Mouse (Mus musculus) urinary bladder, postnatal 4 days (tissue): ENCODE data around the gene Ackr3.
A peak's percentile ranks its signal among the peaks of the same experiment; 100 is the strongest.

Experiments
- DNase-seq, 2 experiments: peaks; one replicate each; pipeline ENCODE4 v3.0.0; 2021 to 2022; ENCODE audit warnings: low spot score in 2 of 2

Gene Ackr3

DNA sequence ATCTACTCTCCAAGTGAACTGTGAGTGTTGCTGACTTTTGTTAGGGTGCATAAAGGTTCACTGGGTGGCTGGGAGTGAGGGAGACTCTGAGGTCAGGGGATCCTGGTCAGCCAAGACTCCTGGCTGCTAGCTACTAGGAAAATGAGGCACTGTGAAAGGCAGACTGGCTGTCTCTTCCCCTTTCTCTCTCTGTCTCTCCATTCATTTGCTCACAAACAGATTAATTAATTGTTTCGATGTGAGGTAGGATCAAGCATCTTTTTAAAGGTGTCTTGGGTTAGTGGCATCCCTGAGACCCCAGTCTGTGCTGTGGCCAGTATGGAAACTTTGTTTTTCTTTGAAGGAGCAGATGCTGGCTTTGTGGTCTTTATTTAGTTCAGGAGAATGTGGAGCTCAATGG is 1.0 kb downstream of the Ackr3 start:
- no peak for DNase-seq

DNA sequence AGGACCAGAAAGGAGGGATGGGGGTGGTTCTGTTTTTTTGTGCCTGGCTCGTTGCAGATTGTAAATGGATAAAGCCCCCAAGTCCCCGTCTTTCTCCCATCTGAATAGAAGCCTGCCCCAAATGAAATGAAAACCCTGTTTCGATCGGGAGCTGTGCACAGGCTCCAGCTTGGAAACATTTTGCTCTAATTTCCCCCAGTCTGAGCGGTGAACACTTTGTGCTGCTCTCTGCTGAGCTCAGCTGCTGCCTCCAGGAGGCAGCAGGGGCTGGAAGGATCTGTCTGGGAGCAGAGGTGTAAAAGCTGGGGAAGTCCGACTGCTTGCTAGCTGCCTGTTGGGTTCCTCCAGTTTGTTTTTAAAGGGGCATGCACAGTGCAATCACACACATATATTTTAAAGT is 1.4 kb downstream of the Ackr3 start:
- DNase-seq: peak; percentile 53 to 64

DNA sequence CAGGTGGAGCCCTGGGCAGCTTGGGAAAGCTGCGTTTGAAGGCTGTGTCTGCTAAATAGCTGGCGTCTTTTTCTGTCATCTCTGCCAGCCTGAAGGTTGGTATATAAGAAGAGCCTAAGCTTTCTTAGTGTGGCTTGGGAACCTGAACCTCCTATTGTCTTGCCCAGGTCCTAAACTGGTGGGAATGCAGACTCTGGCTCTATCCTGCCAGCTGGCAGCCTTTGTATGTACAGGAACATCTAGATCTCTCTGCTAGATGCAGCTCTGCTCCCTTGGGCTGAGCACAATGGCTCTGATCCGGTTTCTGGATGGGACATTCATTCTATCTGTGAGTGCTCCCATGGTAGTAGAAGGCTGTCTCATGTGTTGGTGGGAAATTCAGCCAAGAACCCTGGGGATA is 2.9 kb downstream of the Ackr3 start:
- DNase-seq: no peak

DNA sequence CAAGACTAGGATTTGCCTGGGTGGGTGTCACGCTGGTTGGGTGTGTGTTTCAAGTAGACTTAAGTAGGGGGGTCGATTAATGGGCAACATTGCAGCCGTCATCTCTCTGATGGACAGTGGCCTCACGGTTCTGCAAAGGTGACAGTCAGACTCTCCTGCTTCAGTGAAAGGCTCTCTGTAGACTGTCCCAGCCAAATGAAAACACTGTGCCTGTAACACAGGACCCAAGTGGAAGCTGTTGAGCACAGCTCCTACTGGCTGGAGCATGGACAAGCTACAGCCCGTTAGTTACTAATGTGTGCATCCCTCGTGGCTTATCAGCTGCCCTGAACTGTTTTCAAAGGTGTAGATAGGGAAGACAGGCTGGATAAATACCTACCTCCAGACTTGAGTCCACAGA is 3.5 kb downstream of the Ackr3 start:
- DNase-seq: no peak

DNA sequence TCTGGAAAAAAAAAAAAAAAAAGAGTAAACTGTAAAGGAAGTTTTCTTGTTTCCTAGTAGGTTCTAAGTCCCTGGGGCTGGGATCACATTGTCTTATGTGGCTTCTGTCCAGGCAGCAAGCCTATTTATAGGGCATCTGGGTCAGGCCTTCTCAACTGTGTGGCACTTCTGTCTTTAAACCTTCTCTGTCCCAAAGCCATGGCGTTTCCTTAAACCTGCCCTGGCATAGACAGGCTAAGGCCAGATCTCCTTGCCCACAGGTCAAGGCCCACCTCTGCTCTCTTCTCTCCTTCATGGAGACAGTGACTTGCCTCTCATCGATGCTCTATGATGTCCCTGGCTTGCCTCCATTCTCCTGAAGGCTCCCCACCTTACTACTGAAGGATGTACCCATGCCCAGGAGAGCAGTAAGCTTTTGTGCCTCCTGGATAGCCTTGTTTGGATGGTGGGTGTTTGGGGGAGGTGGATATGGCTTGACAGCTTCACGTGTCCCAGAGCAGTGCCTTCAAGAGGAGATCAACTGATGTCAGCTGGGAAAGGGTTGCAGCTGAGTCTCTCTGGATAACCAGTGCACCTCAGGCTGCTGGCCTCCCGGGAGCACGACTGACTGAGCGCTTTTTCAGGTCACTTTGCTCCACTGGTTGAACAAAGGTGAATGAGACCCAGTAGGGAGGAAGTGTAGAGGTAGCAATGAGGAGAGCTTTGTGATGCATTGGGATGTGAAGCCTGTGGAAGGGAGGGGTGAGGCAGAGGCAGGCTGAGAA is 4.1 kb downstream of the Ackr3 start:
- no peak for DNase-seq

DNA sequence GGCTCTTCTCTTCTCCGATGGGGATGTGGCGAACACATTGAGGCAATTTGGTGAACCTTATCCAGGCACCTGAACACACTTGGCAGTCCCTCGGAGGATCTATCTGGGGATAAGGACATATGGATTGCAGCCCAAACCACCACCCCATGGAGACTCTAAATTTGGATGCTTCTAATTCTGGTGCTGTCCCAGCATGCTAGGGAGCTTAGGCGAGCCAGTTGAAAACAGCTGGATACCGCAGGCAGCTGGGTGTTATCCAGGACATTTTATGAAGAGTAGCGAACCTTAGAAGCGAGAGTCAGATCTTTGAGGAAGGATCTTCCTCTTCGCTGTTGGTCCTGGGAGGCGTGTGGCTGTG is 4.7 kb downstream of the Ackr3 start:
- DNase-seq: no peak

DNA sequence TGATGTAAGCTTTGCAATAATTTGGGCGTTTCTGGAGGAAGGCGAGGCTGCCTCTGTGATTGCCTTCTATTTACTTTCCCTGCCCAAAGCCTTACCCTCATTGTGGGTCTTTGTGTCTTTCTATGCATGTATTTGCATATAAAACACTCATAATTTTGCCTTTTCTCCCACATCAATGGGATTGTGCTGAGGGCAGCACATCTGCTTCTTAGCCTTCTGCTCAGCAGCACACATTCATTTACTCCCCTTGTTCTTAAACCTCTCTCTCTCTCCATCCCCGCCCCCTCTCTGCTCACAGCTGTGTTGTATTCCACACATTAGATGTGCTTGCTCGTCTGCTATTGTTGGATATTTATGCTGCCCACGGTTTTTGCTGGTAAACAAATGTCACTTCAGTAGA is 5.3 kb downstream of the Ackr3 start:
- DNase-seq: no peak

DNA sequence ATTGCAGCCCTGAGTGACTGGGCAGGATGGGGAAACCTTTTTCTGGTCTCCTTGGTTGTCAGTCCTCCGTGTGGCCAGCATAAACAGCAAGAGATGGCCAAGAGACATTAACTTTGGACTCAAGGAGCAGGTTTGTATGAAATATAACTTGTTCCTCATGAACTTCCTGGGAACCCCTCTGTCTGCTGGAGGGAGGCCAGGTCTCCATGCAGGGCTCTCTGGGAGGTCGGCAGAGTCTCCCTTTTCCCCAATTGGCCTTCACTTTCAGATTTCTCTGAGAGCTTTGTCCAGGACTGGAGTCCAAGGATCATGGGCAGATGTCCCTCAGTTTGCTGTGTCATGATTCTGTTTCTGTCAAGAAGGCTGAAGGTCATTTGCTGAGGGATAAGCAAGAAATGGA is 6.0 kb downstream of the Ackr3 start:
- DNase-seq: no peak

DNA sequence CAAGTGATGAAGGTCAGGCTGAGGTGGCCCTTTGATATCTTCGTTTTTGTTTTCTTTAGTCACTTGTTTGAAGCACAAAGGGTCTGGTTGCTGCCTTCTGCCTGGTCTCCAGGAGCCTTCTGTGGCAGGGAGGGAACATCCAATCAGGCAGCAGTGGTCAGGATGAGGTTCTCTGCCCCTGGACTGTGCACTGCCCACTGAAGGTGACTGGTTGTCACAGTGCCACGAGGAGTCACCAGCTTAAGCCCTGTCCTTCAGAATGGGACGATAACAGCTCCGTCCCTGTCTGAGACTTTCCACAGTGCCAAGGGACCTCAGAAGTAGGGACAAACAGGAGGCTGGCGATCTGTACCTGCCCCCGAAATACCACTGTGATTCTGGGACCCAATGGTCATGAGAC is 6.6 kb downstream of the Ackr3 start:
- DNase-seq: no peak

DNA sequence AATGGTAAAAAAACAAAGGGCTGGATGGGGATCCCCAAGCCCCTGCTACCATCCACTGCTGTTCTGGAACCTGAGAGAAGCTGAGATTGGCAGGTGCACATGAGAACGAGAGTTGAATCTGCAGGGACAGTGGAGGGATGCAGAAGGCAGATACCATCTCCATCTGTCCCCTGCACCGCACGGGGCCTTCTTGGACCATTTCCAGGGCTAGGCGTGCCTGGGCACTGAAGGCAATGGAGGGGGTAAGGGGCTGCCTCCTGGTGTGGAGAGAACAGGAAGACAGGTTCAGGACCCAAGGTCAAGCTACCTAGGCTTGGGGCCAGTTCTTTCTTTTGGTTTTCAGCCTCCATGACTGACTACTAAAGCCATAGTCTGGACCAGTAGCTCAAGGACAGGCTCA is 7.0 kb downstream of the Ackr3 start:
- DNase-seq: no peak

DNA sequence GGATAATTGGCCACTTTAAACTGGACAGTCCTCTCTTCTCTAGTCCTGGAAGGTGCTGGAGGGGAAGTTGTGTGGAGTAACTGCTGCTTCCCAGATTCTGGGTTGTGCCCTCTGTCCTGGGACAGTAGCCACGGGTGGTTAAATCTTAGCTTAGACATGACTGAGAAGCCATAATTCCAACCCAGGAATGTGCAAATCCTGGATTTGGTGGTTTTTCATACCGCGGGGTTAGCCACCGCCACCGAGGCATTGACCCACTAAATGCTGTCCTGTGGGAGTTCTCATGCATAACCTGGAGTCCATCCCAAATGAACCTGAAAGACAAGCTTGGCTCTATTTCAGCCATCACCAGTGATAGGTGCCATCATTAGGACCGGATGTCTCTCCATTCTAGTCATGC is 8.6 kb downstream of the Ackr3 start:
- no peak for DNase-seq

DNA sequence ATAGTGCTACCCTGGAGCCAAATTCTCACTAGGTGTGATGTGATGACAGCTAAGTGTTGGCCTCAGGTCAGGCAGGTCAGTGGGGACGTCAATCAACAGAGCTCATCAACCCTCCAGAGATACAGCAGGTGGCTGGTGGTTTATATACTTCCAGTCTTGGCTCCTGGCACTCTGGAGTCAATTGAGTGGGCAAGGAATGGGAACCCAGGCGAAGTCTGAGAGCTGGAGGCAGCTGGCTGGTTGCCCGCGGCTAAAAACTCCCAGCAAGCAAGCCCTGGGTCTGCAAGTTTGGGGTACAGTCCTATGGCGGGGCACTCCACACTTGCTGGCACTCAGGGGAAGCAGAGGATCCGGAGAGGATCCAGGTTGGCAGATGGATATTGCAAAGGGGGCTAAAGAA is 9.1 kb downstream of the Ackr3 start:
- DNase-seq: no peak

DNA sequence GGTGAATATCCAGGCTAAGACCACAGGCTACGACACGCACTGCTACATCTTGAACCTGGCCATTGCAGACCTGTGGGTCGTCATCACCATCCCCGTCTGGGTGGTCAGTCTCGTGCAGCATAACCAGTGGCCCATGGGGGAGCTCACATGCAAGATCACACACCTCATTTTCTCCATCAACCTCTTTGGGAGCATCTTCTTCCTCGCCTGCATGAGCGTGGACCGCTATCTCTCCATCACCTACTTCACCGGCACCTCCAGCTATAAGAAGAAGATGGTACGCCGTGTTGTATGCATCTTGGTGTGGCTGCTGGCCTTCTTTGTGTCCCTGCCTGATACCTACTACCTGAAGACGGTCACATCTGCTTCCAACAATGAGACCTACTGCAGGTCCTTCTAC is 10.2 kb downstream of the Ackr3 start:
- DNase-seq: no peak

DNA sequence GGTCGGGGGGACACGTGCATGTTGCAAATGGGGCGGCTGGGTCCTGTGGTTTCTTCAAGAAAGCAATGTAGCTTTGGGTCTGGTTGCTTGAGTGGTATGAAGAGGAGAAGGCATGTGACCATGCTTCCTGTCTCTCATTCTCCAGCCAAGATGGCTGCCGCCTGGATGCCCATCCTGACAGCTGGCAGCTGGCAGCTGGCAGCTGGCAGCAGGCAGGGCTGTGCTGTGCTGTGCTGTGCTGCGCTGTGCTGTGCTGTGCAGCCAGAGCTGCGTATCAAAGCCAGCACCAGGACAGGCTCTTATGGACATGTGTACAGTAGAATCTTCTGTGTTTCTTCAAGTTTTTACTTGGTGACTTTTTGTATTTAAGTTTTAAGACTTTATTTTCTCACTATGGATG is 11.1 kb downstream of the Ackr3 start:
- DNase-seq: no peak

DNA sequence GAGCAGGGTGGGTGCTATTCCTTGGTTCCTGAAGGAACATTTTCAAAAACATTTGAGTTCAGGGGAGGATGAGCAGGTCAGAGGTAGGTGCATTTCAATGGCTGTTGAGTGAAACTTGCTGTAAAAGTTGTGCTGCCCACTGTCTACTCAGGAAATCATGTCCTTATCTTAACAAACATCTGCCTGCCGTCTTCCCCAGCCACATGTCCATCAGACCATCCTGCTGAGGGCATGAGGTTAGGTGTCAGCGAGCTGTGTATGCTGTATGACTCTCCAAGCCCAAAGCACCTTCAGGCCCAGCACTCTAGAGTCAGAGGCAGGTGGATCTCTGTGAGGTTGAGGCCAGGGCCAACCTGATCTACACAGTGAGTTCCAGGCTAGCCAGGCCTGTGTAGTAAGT is 12.1 kb downstream of the Ackr3 start:
- no peak for DNase-seq

DNA sequence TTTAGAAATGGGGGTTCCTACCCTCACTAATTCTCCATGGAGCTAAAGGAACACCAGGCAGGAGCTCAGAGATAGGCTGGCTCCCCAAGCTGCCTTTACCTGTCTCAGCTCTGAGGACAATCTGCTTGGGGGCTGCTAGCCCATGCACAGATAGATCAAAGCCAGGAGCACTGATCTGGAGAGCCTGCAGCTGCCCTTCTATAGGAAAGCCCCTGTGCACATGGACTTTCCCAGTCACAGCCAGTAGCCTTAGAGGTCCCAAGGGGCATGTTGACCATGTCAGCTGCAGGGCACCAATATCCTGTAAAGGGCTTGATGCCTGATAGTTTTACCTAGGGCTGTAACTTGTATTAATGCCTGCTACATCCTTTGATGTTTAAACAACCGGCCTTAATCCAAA is 12.6 kb downstream of the Ackr3 start:
- DNase-seq: no peak

DNA sequence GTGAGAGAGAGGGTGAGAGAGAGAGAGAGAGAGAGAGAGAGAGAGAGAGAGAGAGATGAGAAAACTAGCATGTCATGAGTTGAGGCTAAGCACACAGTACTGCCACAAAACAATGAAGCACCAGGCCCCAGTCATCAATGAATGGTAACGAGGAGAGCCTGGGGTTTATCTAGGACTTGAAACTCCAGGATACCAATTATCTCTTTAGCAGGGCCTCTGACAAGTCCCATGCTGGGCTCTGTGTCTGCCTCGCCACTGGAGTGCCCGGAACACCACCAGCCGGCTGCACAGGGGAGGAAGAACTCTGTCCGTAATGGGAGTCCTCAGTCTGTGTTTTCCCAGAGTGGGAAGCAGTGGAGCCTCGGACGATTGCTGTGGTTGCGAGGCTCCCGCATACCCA is 16.5 kb downstream of the Ackr3 start:
- no peak for DNase-seq

DNA sequence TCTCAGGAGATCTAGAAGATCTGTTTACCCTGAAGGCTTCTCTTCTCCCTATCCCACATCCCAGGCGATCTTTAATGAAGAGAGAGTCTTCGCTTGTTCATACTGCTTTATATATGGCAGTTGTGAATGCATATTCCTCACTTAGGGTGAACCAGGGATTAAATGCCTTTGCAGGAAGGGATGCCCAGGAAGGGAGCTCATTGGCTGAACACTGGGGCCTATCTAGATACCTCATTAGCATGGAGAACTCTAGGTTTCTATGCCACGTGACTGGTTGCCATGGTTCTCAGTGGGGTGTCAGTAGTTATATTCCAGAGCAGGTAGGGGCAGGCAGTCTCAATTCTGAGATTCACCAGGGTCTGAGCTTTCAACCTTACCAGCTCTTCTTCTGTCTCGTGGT is 17.1 kb downstream of the Ackr3 start:
- no peak for DNase-seq

DNA sequence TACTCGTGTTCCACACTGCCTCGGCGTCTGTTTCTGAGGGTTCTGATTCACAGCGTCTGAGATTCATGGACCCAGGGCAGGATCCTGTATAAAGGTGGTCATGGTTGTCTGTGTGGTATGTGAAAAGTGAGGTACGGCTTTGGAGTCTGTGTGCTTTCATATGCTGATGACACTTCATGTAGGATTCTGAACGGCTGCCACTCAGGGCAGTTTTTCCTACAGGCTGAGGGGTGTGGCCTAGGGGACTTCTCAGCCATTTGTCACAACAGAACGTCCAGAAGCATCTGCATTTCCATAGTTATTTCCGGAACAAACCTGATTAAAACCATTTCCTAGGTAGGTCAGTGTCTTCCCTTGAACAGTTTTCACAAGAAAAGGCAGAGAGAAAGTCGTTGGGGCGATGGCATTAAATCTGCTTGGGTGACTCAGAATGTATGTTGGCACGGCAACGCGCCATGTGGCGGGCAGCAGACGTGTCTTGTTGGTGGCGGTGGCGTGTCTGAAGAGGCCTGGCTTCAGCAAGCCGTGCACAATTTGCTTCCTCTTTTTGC is 18.1 kb downstream of the Ackr3 start:
- DNase-seq: no peak

DNA sequence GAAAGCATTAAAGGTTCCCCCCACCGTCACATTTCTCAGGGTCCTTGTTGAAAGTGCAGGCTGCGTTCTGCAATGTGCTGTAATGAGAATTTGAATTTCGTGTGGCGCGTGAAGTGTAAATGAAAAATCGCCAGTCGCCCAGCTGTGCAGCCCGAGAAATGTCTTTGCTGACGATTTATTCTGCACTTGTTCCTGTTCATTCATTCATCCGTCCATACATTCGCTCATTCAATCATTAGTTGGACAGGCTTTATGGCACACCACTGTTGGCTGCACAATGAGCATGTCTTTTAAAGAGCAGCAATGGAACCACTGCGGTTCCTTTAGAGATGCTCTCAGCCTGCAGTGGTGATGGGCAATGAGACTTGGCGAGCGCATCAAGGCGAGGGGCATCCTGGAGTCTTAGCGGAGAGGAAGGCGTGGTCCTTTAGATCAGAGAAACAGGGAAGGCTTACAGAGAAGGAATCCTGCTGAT is 18.7 kb downstream of the Ackr3 start:
- no peak for DNase-seq

DNA sequence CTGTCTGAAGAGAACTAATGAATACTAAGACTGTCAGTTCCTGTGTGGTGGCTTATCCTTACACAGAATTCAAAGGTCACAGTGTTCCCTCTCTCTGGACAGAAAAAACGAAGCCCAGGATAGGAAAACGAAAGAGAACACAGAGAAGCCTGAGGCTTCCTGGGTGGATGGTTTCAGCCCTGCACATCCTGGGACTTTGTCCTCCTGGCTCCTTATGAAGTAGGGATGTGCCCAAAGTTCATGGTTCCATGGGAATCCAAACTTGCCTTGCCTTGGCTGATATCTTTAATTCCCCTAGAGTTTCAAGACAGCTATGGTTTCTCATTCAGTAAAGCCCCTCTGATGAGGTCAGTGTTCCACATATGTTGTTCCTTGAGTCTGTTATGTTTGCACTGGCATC is 19.2 kb downstream of the Ackr3 start:
- DNase-seq: no peak

DNA sequence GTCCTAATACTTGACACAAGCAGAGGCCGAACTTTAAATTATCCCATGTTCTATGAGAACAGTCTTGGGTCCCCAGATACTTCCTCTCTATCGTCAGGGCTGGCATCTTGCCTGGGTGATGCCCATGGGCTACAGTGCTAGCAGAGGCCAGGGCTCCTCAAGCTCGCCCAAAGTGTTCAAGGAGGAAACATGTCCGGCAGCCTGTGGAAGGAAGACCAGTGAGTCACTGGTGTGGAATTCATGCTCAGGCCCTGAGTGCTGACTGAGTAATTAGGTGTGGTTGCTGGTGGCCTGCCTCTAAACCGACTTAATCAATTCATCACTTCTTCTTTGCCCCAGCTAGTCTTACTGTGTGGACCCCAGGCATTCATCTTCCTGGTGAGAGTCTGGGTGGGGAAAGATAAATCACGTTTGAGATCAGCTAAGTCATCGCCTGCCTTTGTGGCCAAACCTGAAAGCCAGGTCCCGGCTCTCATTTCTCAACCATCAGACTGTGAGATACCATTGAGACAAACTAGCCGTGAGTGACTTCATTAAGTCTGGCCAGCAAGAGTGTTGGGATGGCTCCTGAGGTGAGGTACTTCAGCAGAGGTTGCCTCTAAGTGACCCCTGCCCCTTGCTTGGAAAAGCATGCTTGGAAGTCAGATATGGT is 21.9 kb downstream of the Ackr3 start:
- DNase-seq: peak in 1 of 2 experiments; percentile 33

DNA sequence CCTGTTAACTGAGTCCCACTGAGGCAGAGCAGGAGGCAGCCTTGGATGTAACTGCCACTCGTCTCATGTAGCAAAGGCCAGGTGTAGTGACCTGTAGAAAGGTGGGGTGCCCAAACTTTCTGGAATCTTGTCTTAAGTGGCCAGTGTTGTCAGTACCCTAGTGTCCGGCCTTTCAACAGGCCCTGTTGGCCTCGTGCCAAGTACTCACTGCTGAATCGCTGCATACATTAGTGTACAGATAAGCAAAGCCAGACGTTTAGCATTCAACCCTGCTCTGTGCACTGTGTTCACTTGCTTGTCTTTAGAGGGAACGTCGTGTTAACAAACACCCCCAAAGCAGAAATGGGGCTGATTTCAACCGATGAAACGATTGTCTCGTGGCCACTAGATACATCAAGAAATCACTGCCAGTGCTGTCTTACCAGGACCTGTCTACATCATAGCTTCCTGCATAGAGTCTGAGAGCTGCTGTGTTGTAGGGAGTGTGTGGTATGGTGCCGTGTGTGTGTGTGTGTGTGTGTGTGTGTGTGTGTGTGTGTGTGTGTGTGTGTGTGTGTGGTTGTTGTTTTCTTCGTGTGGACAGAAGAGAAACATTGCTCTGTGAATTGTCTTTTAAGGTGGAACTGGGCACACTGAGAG is 24.0 kb downstream of the Ackr3 start:
- no peak for DNase-seq
